Mouse (Mus musculus): Measurements from ENCODE around the gene Map7d1.

The Map7d1 gene

GRCm38 (mm10) chr4:126256131-126256791 lies at the start of gene Map7d1:
TSS of gene Map7d1 (minus strand) at chr4:126256343.
- peak; percentile 93 for DNase-seq (ENCODE audit: extremely low spot score, low spot score)

DNA sequence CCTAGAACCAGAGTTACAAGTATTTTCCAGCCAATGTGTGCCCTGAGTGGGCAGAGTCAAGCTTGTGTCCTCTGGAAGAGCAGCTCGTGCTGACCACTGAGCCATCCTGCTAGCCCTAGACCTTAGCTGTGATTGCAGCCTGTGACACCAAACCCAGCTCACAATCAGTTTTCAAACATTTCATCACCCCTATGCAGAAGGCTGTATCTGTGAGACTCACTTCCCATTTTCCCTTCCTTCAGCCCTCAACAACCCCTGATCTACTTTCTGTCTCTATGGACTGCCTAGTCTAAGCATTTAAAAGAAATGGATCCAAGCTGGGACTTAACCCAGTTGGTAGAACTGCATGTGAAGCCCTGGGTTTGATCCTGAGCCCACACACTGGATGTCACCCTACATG lies 49.3 kb upstream of the Map7d1 start:
- no peak for DNase-seq (ENCODE audit: extremely low spot score, low spot score)

GRCm38 (mm10) chr4:126303877-126304276 lies 47.7 kb upstream of the Map7d1 start:
- no peak for DNase-seq (ENCODE audit: extremely low spot score, low spot score)

GRCm38 (mm10) chr4:126301584-126302309 lies 45.6 kb upstream of the Map7d1 start:
- DNase-seq (ENCODE audit: extremely low spot score, low spot score), result peak; percentile 41

- DNase-seq (ENCODE audit: extremely low spot score, low spot score), result peak; percentile 54
These were observed 44.9 kb upstream of the Map7d1 start for GRCm38 (mm10) chr4:126300916-126301583.

- peak; percentile 69 for DNase-seq (ENCODE audit: extremely low spot score, low spot score)
These were observed 40.5 kb upstream of the Map7d1 start for GRCm38 (mm10) chr4:126296617-126297101.

- no peak for DNase-seq (ENCODE audit: extremely low spot score, low spot score)
These were observed 39.8 kb upstream of the Map7d1 start for GRCm38 (mm10) chr4:126295937-126296336.

- DNase-seq (ENCODE audit: extremely low spot score, low spot score), result no peak
These were observed 39.0 kb upstream of the Map7d1 start for GRCm38 (mm10) chr4:126295152-126295551.

GRCm38 (mm10) chr4:126291196-126291595 lies 35.1 kb upstream of the Map7d1 start:
- DNase-seq (ENCODE audit: extremely low spot score, low spot score), result no peak

- DNase-seq (ENCODE audit: extremely low spot score, low spot score), result no peak
These were observed 34.2 kb upstream of the Map7d1 start for GRCm38 (mm10) chr4:126290314-126290713.

DNA sequence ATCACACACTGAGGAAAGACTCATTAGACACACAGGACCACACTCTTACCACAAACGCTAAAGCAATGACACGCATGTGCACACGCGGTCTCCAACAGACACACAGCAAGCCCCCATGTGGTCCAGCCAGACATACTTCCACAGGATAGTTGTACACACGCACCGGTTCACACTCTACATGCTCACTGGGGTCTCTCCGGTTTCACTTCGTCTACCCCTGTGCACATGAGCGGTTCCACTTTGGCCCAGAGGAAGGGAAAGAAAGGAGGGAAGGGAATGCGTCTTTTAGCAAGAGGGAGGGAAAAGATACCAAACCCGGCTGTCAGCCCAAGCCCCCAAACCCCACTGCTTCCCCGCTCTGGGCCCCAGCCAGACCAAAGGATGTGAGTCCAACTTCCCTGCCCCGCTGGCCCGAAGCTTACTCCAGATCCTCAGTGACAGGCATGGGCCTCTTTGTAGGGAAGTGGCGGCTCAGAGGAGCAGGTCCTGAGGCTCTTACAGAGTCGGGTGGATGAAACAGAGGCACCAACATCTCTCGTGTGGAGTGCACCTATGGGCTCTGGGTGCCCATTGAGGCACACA lies 32.0 kb upstream of the Map7d1 start:
- DNase-seq (ENCODE audit: extremely low spot score, low spot score), result no peak

GRCm38 (mm10) chr4:126287302-126287995 lies 31.3 kb upstream of the Map7d1 start:
- DNase-seq (ENCODE audit: extremely low spot score, low spot score), result no peak

DNA sequence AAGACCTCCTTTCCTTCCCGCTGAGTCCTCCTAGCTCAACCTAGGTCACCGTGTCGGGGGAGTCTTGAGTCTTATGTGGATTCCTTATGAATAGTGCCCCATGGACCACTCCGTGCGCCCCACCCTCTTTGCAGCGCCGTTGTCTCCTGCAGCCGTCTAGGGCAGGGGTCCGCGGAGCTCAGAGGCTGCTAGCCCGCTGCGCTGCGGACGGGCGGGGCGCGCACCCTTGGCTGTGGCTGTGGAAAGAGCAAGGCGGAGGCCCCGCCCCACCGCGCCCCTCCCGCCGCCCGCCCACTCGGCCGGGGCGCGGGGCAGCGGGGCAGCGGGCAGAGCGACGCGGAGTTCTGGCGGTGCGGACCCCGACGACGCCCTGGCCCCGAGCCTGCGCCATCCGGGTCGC lies 30.3 kb upstream of the Map7d1 start, which contains the start of gene Col8a2:
Col8a2 (plus strand) TSS at position 302 of the 400 bp plus-strand sequence.
- DNase-seq (ENCODE audit: extremely low spot score, low spot score), result peak; percentile 45

GRCm38 (mm10) chr4:126283582-126283981 lies 27.4 kb upstream of the Map7d1 start:
- DNase-seq (ENCODE audit: extremely low spot score, low spot score), result no peak

DNA sequence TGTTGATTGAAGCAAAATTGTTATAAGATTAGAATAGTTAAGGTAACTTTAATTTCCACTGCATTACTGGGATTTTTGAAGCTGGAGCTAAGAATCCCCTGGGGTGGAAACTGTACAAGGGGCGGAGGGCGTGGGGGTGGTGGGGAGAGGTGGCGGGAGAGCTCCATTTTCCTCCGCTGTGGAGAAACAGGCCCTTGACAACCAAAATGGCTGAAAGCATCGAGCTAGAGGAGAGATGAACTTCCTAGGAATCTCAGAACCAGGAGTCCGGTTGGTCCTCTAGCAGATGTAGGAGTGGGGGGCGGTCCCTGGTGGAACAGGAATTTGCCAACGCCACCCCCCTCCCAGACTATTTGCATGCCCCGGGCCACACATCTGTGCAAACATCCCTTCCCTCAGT lies 25.6 kb upstream of the Map7d1 start:
- DNase-seq (ENCODE audit: extremely low spot score, low spot score), result no peak

DNA sequence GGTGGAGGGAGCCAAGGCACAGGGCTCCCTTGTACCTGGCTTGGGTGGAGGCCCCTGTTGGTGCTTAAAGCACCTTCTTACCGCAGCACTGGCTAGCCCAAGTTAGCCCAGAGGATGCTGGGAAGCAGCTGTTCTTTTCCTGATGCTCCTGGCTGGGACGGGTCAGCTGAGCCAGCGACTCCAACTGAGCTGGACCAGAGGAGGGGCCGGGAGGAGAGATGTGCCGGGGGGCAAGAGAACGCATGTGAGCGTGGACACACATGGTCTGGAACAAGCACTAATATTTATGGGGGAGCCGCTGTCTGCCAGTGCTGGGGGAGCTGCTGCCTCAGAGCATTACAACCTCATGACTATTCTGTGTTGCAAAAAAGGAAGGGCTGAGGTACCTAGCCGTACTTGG lies 22.8 kb upstream of the Map7d1 start:
- peak; percentile 34 for DNase-seq (ENCODE audit: extremely low spot score, low spot score)

- DNase-seq (ENCODE audit: extremely low spot score, low spot score), result no peak
These were observed 22.4 kb upstream of the Map7d1 start for GRCm38 (mm10) chr4:126278565-126278915.

DNA sequence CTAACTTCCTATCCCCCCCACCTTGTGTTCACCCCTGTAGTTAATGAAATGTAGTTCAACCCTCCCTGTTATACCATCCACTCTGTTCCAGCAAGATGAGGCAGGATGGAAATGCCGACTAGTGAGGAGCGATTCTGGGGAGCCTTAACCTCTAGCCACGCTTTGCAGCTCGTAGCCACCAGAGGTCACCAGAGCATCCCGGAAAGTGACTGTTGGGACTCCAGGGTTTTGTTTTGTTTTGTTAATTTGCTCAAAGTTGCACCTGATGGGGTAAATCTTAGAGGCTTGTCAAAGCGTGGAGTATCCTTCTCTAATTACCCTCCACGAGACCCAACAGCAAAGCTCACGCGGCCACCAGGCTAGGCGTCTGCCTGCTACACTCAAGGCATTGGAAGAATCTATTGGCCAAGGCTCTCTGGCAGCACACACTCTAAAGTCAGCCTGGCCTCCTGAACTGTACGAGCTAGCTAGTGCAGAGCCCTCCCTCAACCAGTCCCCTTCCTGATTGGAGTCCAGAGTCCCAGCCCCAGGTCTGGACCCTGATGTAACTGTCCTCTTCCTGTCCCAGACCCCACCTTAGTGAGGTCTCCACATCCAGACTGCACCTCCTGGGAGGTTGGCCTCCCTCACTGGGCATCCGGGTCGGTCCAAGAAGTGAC lies 21.9 kb upstream of the Map7d1 start:
- DNase-seq (ENCODE audit: extremely low spot score, low spot score), result peak; percentile 63

DNA sequence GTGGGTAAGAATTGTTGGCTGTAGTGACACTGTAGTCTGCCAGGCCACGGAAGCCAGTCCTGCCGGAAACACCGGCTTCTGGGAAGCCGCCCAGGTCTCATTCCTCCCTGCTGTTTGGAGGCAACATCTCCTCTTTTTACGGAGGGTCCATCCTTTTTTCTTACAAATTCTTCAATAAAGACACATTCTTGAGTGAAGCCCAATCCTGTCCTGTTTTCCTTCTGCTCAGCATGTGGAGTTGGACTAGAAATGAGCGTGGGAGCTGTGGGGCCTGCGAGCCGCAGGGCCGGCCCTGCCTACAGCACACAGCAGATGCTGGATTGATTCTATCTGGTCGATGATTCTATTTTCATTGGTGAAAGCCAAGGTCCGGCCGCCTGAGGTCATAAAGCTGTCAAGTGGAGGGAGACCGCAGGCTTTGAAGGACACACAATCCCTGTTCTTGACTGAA lies 19.6 kb upstream of the Map7d1 start:
- DNase-seq (ENCODE audit: extremely low spot score, low spot score), result no peak

DNA sequence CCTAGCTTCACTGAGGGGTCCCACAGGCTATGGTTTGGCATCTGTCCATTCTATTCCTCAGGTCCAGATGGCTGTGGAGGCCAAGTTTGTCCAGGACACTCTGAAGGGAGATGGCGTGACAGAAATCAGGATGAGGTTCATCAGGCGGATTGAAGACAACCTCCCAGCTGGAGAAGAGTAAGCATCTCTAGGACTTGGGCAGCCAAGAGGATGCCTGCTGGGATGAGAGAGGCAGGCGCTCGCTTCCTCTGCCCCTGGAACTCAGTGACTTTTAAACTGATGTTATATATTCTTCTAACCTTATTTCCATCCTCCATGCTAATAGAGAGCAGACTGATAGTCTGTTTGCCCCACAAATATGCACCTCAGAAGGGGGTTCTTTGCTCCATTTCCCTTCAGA lies 18.9 kb upstream of the Map7d1 start:
- DNase-seq (ENCODE audit: extremely low spot score, low spot score), result no peak

- DNase-seq (ENCODE audit: extremely low spot score, low spot score), result no peak
These were observed 17.6 kb upstream of the Map7d1 start for GRCm38 (mm10) chr4:126273753-126274152.

All from neural tube, embryonic 10.5 days (tissue).